Mouse (Mus musculus) gastrocnemius, adult 2 months (tissue): ENCODE measurements around the gene Tmem108. TPM values are rescaled to one million over a fixed set of nuclear protein-coding genes. Genes with fewer than 3 reads are reported as not detected.

Experiments
- DNase-seq: peaks from one replicate; pipeline ENCODE4 v3.0.0; 2022
- H3K27ac ChIP-seq: fragments of 200-600 bp; 2 replicates; pipeline ENCODE4 v1.8.1; 2022; ENCODE audit warnings: mild to moderate bottlenecking
- H3K4me3 ChIP-seq: fragments of 200-600 bp; 2 replicates; pipeline ENCODE4 v1.8.1; 2022; ENCODE audit warnings: mild to moderate bottlenecking, moderate library complexity
- CTCF ChIP-seq: fragments of 200-600 bp; IDR thresholded peaks from 2 replicates; pipeline ENCODE4 v1.8.1; 2022; ENCODE audit warnings: antibody characterized with exemption, mild to moderate bottlenecking, moderate library complexity
- intact Hi-C: fragments of 180-260 bp; cut with DNase I; formaldehyde crosslinking; loops from one replicate; pipeline ENCODE4 v1.15.1; 2025
- total RNA-seq, 2 experiments: library from RNA; stranded (reverse); gene quantifications; 2 replicates each; pipeline ENCODE4 v1.2.3; 2021

The Tmem108 gene
- total RNA-seq, 2 experiments from 2014 or later: not detected

DNA sequence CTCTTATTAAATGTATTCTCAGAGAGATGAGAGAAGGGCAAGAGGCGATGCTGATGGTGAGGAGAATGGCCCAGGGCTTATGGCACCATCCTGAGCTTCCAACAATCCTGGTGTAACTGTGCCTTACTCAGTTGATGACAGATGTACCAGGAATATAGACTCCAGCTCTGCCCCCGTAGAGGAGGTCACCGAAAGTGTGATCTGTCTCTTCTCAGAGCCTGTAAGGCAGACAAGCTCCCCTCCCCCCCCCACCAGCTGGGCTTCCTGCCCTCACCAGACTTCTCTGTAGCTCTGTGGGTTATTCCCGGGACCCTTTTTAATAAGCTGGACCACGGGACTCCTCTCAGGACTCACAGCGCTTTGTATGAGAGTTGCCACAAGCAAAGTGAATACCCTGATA is 157.8 kb downstream of the Tmem108 start:
- intact Hi-C loops: no loop called here
- Histone ChIP-seq H3K27ac (no peak overlapping the region), H3K4me3 (no peak overlapping the region)
- no peak for DNase-seq
- no peak for TF ChIP-seq CTCF

DNA sequence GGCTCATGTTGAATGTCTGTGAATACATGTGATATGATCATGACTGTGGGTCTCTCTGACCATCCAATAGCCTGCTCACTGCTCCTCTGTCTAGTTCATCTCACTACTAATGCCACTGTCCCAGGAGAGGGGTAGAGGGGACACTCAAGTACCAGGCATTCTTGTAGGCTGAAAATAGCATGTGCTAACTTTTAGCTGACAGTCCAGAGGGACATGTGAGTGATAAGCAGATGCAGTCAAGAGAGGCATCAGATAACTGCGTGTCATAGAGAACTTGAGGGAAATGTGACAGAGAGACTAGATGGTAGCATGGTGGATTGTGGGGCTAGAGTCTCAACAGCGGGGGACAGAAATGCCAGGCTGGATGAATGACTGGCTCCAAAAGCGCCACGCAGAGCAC is 159.8 kb downstream of the Tmem108 start:
- intact Hi-C loops: no loop called here
- no peak for TF ChIP-seq CTCF
- Histone ChIP-seq H3K4me3 (no peak overlapping the region), H3K27ac (no peak overlapping the region)
- no peak for DNase-seq

DNA sequence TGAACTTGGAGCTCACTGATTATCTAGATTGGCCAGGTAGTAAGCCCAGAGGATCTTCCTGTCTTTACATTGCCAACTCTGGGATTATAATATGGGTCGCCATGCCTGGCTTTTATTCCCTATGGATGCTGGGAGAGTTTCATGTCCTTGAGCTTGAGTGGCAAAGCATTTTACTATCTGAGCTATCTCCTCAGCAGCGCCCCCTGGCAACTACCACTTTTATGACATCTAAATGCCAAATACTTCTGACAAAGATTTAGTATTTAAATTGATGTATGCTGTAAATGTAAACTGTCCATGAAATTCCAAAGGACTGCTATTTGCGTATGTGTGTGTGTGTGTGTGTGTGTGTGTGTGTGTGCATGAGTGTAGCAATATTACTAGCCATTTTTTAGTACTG is 160.8 kb downstream of the Tmem108 start:
- H3K27ac ChIP-seq: no peak overlapping the region
- intact Hi-C loops: no loop called here
- DNase-seq: no peak
- H3K4me3 ChIP-seq: no peak overlapping the region
- TF ChIP-seq CTCF: peak; percentile 25; the same call in 1 of the 2 replicates

DNA sequence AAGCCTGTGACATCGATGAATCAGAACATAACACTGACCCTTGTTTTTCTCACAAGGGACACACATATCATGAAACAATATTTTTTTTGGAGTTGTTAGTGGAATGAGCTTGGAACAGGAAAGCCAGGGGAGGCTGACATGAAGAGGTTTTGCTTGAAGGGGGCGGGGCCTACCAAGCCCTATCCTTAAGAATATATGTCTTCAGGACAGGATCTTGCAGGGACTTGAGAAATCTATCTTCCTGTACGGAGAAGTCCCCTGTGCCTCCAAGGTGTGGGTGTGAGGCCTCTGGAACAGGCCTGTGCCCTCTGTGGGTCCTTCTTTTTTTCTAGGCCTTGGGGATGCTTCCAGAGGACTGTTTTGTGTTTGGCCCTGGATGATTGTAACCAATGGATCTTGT is 161.7 kb downstream of the Tmem108 start:
- H3K27ac ChIP-seq: no peak overlapping the region
- intact Hi-C loops: no loop called here
- DNase-seq: no peak
- H3K4me3 ChIP-seq: no peak overlapping the region
- no peak for TF ChIP-seq CTCF

DNA sequence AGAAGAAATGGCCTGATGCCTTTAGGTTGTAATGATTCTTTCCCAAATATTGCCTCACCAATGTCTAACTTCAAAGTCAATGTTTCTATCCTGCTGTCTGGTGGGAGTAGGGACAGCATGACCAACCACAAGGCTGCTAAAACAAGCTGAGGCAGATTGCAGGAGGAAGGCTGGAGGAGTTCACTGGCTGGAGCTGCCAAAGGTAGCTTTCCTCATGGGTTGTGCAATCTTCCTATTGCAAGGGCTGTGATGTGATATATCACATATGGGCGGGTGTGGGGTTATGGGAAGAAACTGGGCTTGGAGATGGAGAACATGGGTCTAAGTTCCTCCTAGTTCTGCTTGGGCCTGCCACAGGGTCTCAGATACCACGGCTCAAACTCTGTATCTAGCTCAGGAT is 163.8 kb downstream of the Tmem108 start:
- Histone ChIP-seq H3K27ac (no peak overlapping the region), H3K4me3 (no peak overlapping the region)
- intact Hi-C loops: no loop called here
- no peak for TF ChIP-seq CTCF
- no peak for DNase-seq

DNA sequence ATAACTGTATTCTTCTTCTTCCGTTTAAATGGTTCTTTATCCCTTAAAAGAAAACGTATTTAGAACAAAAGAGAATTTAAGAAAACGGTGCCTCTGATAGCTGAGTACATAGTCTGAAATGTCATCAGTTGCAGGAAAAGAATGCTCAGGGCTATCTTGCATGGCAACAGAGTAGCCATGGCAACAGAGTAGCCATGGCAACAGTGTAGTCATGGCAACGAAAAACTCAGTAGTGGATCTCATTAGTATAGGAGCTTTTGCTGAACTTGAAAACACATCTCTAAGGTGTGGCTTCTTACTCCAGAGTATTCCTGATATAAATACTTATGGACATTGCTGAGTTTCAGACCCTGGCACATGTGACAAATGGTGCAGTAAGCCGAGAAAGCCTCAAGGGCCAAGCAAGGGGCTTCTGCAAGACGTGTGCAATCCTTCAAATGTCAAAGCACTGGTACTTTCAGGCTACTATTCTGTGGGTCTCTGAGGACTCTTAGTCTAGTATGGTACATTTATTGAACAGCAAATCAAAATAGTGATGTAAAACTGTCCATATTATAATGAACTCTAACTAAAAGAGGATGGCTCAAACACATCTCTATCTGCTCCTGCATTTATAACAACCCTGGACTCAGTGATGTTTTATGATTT is 166.3 kb downstream of the Tmem108 start:
- intact Hi-C loops: no loop called here
- no peak for DNase-seq
- Histone ChIP-seq H3K27ac (no peak overlapping the region), H3K4me3 (no peak overlapping the region)
- no peak for TF ChIP-seq CTCF

DNA sequence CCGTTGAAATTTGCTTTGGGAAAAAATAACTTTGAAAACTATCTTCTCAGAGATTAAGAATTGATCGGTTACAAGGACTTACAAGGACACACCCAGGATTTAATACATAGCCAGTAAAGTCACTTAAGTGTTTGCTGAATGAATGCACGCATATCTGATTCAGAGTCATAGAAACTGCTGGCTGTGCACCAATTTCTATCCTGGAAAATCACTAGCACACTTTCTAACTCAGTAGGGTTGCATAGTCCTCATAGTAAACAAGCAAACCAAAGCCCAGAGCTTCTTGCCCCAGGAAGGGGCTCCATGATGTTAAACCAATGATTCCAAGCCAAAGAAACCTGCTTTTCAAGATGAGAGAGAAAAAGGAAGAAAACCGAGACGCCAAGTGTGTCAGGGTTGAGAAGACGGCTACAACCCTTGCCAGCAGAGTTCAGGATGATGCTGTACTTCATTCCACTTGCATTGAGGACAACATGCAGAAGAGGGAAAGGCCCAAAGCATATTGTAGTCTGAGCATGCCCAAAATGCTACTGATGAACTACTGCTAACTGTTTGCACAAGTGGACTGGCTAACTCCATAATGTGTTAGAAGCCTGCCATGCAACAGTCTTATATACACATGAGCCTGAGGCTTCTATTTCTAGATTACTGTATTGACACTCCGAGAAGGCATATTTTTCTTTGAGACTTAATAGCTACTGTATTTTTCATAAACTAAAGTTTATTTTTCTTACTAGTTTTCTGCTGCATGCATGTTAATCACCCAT is 167.0 kb downstream of the Tmem108 start:
- no peak for DNase-seq
- H3K4me3 ChIP-seq: no peak overlapping the region
- H3K27ac ChIP-seq: no peak overlapping the region
- intact Hi-C loops: no loop called here
- no peak for TF ChIP-seq CTCF

DNA sequence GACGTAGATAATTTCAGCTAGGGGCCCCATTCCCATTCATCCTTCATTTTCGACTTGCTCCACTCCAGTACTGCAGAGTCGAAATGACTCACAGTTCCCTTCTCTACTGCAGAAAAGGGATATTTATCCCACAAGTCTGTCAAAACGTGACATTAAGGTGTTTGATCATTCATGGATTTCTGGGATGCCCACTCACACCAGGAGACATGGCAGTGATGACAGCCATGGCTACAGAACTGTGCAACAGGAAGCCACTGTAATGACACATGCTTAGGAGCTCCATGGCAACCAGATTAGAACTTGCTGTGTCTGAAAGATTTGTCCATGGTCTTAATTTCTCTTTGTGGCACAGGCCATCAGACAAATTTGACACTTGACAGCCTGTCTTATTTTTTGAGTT is 168.6 kb downstream of the Tmem108 start:
- no peak overlapping the region for H3K27ac ChIP-seq
- intact Hi-C loops: no loop called here
- H3K4me3 ChIP-seq: no peak overlapping the region

DNA sequence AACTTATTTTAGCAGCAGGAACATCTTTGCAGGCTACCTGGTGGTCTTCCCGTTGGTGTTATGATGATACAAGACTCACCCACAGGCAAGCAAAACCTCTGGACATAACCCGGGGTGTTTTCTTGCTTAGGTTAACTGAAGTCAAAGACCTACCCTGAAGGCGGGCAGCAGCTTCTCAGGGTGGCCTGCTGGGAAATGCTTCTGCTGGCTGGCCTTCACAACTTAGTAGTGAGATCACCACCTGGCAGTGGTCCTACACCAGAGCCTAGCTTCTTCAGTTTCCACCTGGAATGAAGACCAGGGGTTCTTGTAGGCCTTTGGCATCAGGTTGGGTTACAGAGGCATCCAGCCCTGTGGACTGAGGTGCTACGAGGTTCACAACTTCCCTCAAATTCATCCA is 169.7 kb downstream of the Tmem108 start:
- Histone ChIP-seq H3K4me3 (no peak overlapping the region), H3K27ac (no peak overlapping the region)
- no peak for TF ChIP-seq CTCF
- DNase-seq: no peak
- intact Hi-C loops: no loop called here

More for the DNA sequence above, 168.6 kb downstream of the Tmem108 start:
- no peak for TF ChIP-seq CTCF
- no peak for DNase-seq

DNA sequence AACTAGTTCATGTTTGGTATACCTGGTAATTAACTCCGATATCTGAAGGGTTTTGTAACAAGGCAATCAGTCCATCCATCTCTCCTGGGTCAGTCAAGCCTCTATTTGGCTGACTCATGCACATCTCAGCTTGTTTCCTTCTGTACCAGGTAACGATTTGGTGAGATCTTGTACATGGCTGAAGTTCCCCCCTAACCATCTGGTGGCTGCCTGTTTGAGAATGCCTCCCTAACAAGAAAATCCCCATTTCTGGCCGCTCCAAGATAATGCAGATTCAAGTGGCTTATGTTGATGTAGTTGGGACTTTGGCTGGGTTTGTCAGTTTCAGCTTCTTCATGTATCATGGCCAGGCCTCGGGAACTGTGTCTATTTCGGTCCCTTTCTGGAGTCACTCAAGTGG is 170.8 kb downstream of the Tmem108 start:
- no peak for TF ChIP-seq CTCF
- no peak overlapping the region for H3K27ac ChIP-seq
- H3K4me3 ChIP-seq: no peak overlapping the region
- no peak for DNase-seq
- intact Hi-C loops: no loop called here

DNA sequence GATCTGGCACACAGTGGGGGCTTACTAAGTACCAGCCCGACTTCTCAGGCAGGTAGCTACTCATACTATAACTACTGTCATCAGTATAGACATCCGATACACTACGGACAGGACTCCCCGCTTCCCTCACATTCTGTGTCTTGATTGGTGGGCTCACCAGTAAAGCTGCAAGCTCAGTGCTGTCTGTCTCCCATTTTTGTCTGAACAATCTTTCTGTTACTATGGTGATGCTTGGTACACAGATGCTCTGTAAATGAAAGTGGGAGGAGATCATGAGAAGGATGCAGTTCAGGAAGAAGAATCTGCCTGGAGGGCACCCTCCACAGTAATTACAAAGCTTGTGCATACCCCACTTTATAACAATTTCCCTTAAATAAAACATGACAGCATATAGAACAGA is 176.8 kb downstream of the Tmem108 start:
- no peak for TF ChIP-seq CTCF
- DNase-seq: no peak
- Histone ChIP-seq H3K27ac (no peak overlapping the region), H3K4me3 (no peak overlapping the region)
- intact Hi-C loops: no loop called here

DNA sequence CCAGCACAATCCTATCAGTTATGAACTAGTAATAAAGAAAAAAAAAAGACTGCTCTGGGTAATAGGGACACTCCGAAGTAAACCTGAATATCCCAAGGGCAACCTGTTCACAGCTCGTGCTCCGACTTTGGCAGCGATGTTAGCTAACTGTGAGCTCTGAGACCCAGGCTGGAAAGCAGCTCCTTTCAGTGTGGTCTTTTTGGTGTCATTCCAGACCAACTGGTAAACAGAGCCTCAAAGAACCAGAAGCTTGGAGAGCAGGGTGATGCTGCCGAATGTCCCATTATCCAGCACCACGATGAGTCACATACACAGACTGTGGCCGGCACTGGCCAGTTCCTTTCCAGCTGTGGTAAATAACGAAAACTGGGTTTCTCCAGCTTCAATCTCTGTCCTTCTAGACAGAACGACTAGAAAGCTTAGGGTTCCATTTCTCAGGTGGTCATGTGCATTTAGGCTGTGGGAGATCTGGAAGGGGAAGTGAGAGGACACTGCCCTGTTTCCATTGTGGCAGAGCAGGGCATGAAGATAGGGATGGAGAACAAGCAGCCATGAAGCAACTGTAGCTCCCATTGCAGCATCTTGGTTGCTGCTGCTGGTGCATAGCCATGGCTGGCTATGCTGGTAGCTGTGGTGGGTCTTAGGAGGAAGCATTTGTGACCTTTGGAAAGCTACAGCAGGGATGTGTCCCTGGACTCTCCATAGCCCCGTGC is 179.2 kb downstream of the Tmem108 start:
- TF ChIP-seq CTCF: no peak
- H3K27ac ChIP-seq: no peak overlapping the region
- intact Hi-C loops: no loop called here
- no peak overlapping the region for H3K4me3 ChIP-seq
- DNase-seq: no peak

DNA sequence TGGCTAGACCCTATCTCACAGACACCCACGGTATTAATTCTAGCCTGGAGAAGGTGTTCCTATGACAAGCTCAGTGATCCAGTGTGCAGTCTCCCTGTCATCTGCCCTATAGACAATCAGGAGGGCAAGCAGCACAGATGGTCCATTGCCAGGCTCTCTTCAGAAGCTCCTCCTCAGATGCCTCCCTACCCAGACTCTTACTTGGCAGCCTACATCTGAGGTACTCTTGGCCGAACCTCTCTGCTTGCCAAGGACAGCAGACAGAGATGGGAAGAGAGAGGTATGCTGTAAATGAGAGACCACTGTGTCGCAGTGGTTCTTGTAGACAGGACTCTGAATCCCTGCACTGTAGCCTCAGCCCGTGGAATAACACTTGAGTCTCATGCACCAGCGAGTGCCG is 181.0 kb downstream of the Tmem108 start:
- no peak overlapping the region for H3K27ac ChIP-seq
- intact Hi-C loops: no loop called here

More for the DNA sequence above, 181.0 kb downstream of the Tmem108 start:
- no peak for DNase-seq
- TF ChIP-seq CTCF: no peak
- H3K4me3 ChIP-seq: no peak overlapping the region
